Mouse (Mus musculus): ENCODE measurements around the gene Slc16a10.

Gene Slc16a10

GRCm38 (mm10) chr10:40141864-40142523 is at the start of gene Slc16a10:
Gene Slc16a10, minus strand, starts transcription at chr10:40142258.
- DNase-seq, result peak; percentile 99

DNA sequence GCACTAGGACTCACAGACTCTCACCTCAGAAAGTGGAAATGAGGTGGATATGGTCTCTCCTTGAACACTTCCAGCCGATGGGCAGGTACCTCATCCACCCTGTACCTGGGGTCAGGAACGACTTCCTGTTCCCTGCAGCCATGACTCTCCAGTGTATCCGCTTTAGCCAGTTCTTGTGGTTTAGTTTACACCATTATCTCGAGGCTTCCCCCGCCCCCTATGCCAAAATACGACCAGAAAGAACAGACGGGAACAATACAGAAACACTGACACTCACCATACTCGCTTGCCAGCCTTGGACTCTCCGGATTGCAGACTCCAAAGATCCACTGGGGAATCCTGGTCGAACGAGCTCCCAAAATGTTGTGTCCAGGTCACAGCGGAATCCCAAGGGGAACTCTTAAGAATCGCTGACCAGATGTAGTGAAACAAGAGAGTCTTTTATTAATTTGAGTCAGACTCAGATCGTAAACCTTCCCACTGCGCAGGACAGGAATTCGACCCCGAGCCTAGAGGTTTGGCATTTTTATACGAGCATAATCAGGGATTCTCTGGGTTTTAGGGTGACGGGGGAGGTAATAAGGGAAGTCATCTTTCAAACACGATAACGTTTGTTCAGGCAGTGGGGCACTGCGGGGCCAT is 49.4 kb upstream of the Slc16a10 start:
- no peak for DNase-seq

DNA sequence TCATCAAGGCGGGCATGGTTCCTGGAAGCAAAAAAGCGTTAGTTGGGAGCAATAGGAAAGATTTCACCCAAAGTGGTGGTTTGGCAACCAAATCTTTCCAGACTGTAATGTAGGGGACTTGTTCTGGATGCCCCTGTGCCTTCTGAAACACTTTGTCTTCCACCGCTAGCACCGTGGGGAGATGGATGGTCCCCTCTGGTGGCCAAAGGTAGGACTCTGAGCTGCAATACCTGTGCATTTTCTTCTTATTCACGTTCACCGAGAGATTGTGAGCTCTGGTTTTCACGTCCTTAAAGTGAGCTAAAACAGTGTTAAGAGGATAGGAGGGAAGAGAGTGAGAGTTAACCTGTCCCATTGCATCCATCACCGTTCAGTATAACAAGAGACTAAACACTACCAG is 48.8 kb upstream of the Slc16a10 start:
- no peak for DNase-seq

DNA sequence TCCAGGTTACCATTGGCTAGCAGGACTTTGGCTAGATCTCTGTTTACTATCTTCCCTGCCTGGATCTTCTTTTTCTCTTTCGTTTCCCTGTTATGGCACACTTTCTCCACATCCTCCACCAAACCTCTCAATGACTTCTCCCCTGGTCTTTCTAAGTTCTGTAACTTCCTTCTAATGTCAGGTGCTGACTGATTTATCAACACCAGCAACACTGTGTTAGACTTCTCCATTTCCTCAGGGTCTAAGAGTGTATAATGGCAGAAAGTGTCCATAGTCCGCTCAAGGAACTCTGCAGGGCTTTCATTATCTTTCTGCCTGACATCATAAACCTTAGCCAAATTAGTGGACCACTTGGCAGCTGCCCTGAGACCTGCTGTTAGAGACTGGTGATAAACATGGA is 47.6 kb upstream of the Slc16a10 start:
- DNase-seq, result no peak

GRCm38 (mm10) chr10:40188831-40189230 is 46.8 kb upstream of the Slc16a10 start:
- no peak for DNase-seq

- DNase-seq, result no peak
Observed at GRCm38 (mm10) chr10:40185956-40186355, 43.9 kb upstream of the Slc16a10 start.

DNA sequence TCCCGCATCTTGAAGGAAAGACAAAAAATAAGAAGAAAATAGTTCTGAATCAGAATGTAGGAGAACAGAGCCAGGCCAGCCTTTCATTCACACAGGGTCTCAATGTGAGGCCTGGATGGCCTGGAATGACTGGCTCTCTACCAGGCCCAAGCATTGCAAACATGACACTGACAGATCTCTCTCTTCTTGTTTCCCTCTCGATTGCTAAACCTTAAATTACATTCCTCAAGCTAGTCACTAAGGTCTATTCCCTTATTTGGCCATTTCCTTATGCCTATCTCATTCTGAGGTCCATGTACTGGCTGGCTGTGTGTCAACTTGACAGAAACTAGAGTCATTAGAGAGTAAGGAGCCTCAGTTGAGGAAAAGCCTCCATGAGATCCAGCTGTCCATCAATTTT is 38.0 kb upstream of the Slc16a10 start:
- DNase-seq, result no peak

DNA sequence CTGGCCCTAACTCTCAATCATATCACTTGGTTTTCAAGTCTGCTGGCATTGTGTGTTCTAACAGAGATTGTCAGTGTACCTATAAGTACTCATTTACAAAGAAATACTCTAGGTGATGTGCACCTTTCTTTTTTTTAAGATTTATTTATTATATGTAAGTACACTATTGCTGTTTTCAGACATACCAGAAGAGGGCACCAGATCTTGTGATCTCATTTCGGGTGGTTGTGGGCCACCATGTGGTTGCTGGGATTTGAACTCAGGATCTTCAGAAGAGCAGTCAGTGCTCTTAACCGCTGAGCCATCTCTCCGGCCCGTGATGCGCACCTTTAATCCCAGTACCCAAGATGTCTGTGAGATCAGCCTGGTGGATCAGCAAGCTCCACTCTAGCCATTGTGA is 37.1 kb upstream of the Slc16a10 start:
- no peak for DNase-seq

- no peak for DNase-seq
Observed at GRCm38 (mm10) chr10:40177323-40177962, 35.4 kb upstream of the Slc16a10 start.

DNA sequence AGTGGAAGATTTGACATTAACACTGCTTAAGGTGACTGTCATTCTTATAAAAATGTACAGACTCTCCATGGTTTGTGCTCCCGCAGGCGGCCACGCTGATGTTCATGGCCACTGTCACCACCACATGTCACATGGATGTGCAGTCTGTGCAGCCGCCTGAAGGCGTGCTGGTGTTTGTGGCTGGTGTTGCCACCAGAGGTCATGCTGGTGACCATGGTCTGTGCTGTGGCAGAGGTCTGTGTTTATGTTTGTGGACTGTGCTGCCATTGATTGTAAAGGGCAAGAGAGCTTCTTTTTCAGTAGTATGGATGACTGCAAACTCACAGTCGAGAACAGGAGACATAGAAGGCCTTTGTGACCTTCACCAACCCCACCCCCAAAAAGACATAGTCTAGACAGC is 30.1 kb upstream of the Slc16a10 start:
- no peak for DNase-seq

DNA sequence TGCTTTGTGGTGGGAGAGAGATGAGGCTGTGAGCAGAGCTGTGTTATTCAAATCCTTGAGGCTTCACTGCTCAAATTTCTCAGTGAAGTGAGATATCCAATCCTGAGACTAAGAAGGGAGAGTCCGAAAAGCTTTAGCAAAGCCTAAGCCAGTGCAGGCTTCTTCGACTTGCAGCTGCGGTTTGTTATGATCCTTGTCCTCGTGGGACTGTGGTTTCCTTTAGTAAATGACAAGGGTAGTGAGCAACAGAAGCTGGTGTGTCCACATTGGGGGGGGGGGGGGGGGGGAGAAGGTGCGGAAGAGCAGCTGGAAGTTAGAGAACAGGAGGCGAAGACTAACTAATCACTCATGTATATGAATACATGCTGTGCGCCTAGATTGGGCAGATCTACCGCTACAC is 29.2 kb upstream of the Slc16a10 start:
- DNase-seq, result no peak

GRCm38 (mm10) chr10:40170141-40170558 is 28.1 kb upstream of the Slc16a10 start:
- DNase-seq, result no peak

DNA sequence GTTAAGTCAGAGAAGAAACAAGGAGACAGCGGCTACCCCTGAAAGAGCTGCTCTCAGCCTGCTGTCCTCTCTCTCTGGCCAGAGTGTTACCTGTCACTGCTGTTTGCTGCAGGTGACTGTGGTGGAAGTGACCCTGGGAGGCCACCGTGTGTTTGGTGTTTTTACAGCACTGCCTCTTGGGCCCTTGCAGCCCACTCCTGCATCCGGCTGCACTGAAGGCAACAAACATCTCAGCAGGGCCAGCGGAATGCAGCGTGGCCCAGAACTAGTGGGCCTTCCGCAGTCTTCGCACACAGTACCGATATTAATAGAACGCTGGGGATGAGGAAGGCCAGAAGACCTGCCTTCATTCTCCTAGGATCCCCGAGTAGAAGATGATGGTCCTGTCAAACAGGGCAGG is 27.5 kb upstream of the Slc16a10 start:
- no peak for DNase-seq

DNA sequence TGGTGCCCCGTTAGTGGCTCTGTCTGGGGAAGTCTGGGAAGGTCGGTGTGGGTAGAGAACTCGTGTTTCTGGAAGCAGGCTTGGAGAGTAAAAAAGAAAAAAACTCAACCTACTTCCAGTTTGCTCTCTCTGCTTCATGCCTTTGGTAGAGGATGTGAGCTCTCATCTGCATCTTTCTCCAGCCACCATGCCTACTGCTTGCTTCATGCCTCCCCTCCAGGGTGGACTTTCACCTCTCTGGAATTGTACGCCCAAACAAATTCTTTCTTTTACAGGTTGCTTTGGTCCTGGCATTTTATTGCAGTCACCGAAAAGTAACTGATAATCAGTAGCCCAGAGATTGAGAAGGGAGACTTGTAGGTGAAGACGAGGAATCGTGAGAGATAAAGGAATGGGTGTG is 27.0 kb upstream of the Slc16a10 start:
- DNase-seq, result no peak

GRCm38 (mm10) chr10:40164421-40165386 is 22.6 kb upstream of the Slc16a10 start:
- peak; percentile 50 for DNase-seq

DNA sequence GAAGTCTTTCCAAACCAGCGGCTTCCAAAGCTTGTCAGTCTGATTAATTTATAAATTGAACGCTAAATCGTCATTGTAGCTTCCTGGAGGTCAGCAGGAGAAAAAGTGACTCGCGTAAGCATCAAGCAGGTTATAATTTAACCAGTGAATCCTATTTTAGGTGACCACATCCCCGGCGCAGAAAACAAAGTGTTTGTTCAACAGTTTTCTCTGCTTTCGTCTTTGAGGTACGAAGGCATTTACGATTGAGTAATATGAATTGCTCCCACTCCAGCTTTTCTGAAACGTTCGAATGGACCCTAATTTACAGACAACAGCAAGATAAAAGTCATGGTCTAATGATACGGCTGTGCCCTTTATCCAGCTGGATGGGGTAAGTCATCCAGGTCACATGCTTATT is 21.9 kb upstream of the Slc16a10 start:
- no peak for DNase-seq

DNA sequence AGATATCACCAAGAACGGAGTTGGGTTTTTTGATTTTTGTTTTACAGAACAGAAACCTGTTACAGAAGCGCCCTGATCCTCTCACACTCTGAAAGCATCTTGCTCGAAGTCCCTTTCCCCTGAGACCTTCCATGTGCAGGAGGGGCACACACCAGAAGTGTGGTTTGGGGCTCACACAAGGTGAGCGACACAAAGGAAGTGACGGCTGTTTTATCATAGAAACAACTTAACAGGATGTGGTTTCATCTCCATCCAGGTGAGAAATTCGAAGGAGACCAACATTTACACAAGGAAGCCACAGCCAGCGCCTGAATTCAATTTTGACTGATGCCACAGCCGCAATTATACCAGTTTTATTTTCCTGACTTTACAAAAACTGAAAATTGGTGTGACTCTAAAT is 21.3 kb upstream of the Slc16a10 start:
- DNase-seq, result no peak

DNA sequence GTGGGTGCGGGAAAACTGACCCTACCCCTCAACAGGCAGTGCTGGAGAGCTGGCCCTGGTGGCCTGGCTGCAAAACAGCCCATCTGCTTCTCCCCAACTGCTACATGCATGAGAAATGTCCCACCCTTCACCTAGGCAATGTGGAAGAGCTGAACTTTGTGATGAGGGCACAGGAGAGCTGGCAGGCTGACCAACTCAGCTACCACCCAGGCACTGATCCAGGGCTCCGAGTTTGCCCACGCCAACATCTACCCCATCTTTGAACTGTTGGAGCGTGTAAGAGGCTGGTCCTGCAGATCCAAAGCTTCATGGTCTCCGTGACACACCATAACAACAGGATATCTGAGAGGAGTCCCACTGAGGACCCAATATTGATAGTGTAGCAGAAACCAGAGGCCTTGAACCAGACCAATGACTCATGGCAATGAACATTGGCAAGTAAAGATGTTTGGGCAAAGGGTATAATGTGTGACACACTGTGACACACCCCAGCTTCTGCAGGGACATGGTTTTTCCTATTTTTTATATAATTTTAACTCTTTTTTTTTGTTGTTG is 19.7 kb upstream of the Slc16a10 start:
- no peak for DNase-seq

DNA sequence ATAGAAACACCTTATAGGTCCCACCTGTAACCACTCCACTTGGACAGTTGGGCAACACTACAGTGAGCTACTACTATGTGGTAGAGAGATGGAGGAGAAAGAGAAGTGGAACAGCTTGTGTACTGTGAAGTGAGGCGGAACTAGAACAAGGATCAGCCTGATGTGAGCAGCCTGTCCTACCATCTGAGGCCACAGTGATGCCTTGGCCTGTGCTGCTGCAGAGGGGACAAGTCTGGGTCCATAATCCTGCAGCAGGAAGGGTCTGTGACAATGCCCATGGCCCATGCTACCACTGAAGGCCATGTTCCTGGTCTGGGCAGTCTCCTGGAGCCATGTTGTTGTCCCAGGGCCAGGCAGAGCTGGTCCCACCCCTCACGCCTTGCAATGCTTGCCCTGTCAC is 19.2 kb upstream of the Slc16a10 start:
- no peak for DNase-seq

GRCm38 (mm10) chr10:40152550-40152857 is 10.4 kb upstream of the Slc16a10 start:
- DNase-seq, result no peak

- DNase-seq, result no peak
Observed at GRCm38 (mm10) chr10:40151852-40152549, 9.9 kb upstream of the Slc16a10 start.

- no peak for DNase-seq
Observed at GRCm38 (mm10) chr10:40149584-40150145, 7.6 kb upstream of the Slc16a10 start.
